Mouse (Mus musculus): ENCODE measurements around the gene Uox. TPM values are rescaled to one million over a fixed set of nuclear protein-coding genes. Genes with fewer than 3 reads are reported as not detected.

The Uox gene
- polyA plus RNA-seq, 1 experiment from 2014 or later = not detected

DNA sequence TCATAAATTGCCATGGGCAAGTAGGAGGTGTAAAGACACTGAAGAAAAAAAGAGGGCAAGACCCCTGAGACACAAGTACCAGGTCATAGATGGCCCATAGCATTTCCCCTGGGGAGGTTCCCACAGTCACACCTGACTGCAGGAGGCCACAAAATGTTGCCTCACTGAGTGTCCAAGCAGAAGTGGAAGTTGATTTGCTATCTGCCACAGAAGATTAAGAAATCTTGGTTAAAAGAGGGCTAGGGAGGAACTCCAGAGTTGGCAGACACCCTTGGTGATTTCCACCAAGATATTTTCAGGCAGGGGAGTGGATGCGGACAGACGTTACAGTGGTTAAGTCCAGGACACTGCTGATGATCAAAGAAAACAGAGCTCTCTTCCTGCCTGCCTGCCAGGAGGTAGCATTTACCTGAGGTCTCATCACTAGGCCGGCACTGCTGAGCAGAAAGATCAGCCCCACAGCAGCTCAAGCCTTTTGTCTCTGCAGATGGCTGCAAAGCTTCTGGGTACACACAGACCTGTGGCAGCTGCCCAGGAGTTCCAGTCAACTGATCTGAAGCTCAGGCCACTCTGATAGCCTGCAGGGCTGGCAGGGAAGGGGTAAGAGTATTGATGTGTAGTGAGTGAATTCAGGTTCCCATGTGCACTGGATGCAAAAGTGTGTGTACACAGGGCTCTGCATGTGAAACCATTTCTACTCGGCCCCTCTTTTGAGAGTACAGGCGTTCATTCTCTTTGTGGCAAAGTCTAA, 46.5 kb downstream of the Uox start:
- no peaks in the 10 kb centered on the region for H3K36me3 ChIP-seq (replicated peaks)
- DNase-seq (ENCODE audit: low spot score) = no peak
- H3K4me1 ChIP-seq = no peaks in the 10 kb centered on the region
- H3K27me3 ChIP-seq (replicated peaks; ENCODE audit: low read depth, poor library complexity, severe bottlenecking) = no peaks in the 10 kb centered on the region
- no peaks in the 10 kb centered on the region for H3K9me3 ChIP-seq
- 80% methylated on average over 5 of the region's 5 CpGs for WGBS
- H3K27ac ChIP-seq (replicated peaks) = no peak overlapping the region
- H3K4me3 ChIP-seq = no peak overlapping the region

DNA sequence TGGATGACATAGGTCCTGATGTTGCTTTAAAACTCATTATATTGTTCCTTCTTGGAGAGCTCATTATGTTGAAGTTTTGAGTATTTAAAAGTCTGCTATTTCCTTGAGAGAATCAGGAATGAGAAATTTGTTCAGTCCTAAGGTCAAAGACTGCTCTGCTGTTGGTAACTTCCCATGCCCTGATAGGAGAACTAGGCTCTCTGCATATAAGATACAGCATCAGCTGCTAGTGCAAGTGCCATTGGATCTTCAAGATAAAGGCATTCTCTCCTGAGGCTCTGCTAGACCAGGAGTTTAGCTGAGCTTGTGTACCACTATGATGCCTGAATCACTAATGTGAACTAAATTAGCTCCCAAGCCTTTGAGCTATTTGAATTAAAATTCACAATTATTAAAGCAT, 47.7 kb downstream of the Uox start:
- DNase-seq (ENCODE audit: low spot score) = no peak
- Histone ChIP-seq H3K36me3 (replicated peaks) (no peaks in the 10 kb centered on the region), H3K9me3 (no peaks in the 10 kb centered on the region), H3K4me3 (no peak overlapping the region), H3K27ac (replicated peaks) (no peak overlapping the region), H3K4me1 (no peaks in the 10 kb centered on the region), H3K27me3 (replicated peaks; ENCODE audit: low read depth, poor library complexity, severe bottlenecking) (no peaks in the 10 kb centered on the region)

DNA sequence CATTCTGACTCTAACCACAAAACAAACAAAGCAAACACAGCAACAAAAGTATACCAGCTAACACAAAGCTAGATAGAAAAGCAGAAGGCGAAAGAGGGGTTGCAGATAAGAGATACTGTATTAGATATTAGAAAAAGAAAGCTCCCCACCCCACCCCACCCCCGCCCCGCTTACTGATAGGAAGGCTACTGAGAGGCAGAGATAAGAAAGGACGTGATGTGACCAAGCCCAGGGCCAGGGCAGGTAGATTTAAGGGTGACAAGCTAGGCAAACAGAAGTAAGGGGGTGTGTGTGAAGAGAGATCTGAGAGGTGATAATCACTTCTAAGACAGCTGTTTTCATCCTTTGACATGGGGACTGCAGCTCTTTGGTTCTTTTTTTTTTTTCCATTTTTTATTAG, 48.1 kb downstream of the Uox start:
- DNase-seq (ENCODE audit: low spot score) = no peak
- H3K27me3 ChIP-seq (replicated peaks; ENCODE audit: low read depth, poor library complexity, severe bottlenecking) = no peaks in the 10 kb centered on the region
- no peaks in the 10 kb centered on the region for H3K4me1 ChIP-seq
- no peak overlapping the region for H3K27ac ChIP-seq (replicated peaks)
- no peaks in the 10 kb centered on the region for H3K36me3 ChIP-seq (replicated peaks)
- WGBS = 83% methylated on average over 4 of the region's 4 CpGs
- no peaks in the 10 kb centered on the region for H3K9me3 ChIP-seq
- no peak overlapping the region for H3K4me3 ChIP-seq

DNA sequence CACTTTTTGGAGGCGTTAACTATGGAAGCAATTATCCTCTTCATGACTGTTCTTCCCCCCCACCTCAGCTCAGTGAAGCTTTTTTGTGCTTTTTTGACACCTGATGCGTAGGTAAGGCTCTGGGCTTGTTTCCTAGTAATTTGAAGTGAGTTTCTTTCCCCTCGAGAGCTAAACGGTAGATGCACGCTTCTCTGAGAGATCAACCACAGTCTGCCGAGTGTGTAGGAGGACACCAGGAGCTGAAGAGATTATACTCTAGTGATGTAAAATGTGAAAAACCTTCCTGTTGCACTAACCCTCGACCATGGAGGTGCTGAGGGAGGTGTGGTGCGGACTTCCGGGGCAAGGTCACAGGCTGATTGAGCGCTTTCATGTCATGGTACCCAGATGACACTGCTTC, 49.9 kb downstream of the Uox start:
- Histone ChIP-seq H3K4me3 (no peak overlapping the region), H3K27ac (replicated peaks) (no peak overlapping the region), H3K36me3 (replicated peaks) (no peaks in the 10 kb centered on the region), H3K27me3 (replicated peaks; ENCODE audit: low read depth, poor library complexity, severe bottlenecking) (no peaks in the 10 kb centered on the region), H3K4me1 (no peaks in the 10 kb centered on the region), H3K9me3 (no peaks in the 10 kb centered on the region)
- DNase-seq (ENCODE audit: low spot score) = no peak
- WGBS = 88% methylated on average over 10 of the region's 10 CpGs

DNA sequence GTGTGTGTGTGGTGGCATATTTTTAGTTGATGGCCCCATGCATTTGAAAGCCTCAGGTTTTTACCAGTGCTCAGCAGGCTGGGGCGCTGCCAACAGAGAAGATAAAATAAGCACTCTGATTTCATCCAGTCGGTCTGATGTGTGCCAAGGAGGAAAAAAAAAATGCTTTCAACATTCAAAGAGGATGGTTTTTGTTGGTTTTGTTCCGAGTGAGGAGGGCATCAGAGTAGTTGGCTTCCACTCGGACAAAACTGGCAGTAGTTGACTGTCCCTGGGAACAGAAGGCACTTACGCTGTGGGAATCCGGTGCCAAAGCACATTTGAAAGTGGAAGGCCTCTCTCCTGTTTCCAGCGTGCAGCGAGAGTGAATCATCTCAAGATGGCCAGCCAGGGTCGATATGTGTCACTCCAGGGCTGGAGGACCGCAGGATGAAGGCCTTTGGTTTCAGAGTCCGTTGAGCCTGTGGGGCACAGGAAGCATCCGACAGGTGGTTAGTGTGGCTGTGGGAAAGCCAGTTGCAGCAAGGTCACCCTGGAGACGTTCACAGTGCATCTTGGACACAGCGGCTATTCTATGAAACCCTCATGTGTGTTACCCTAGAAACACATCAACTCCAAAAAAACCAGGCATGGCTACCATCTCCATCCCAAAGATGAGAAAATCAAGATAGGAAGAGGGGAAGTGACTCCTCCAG, 50.5 kb downstream of the Uox start:
- Histone ChIP-seq H3K4me1 (no peaks in the 10 kb centered on the region), H3K36me3 (replicated peaks) (no peaks in the 10 kb centered on the region), H3K4me3 (no peak overlapping the region), H3K9me3 (no peaks in the 10 kb centered on the region), H3K27me3 (replicated peaks; ENCODE audit: low read depth, poor library complexity, severe bottlenecking) (no peaks in the 10 kb centered on the region), H3K27ac (replicated peaks) (no peak overlapping the region)
- DNase-seq (ENCODE audit: low spot score) = no peak
- WGBS = 89% methylated on average over 14 of the region's 14 CpGs

DNA sequence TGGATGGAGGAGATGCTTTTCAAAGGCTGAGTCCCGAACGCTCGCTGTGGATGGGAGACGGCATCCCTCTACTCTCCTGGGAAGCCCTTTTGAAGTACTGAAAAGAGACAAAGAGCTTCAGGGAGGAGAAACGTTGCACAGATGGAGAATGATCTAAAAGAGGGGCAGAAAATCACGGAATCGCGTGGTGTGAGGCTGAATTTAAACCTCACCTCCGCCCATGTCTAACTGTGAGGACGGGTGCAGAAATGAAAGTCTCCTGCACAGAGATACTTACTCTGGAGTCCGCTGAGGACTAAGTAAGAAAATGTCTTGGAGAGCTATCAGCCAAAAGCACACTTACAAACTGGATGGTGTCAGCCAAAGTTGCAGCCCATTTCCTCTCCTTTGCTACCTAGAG, 51.7 kb downstream of the Uox start:
- Histone ChIP-seq H3K27me3 (replicated peaks; ENCODE audit: low read depth, poor library complexity, severe bottlenecking) (no peaks in the 10 kb centered on the region), H3K27ac (replicated peaks) (no peak overlapping the region), H3K4me3 (no peak overlapping the region), H3K9me3 (no peaks in the 10 kb centered on the region), H3K36me3 (replicated peaks) (no peaks in the 10 kb centered on the region), H3K4me1 (no peaks in the 10 kb centered on the region)
- WGBS = 84% methylated on average over 11 of the region's 11 CpGs
- DNase-seq (ENCODE audit: low spot score) = no peak

DNA sequence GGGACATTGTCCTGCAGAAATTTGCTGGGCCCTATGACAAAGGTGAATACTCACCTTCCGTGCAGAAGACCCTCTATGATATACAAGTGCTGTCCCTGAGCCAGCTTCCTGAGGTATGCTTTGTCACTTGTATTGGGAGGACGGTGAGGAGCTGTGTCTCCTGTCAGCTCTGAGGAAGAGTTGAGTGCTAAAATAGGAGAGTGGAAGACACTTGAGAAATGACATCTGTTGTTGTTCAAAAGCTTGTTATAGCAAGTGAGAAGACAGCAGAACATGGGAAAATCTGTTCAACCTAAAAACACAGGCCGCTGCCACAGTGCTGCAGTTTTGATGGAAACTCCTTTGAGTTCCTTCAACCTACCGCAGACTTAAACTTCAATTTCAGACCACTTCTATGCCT, 55.5 kb downstream of the Uox start:
- Histone ChIP-seq H3K9me3 (no peaks in the 10 kb centered on the region), H3K27me3 (replicated peaks; ENCODE audit: low read depth, poor library complexity, severe bottlenecking) (no peaks in the 10 kb centered on the region), H3K36me3 (replicated peaks) (no peaks in the 10 kb centered on the region), H3K27ac (replicated peaks) (no peak overlapping the region), H3K4me1 (peaks cover 9% of the 10 kb centered on the region; the same call in 1 of the 2 replicates), H3K4me3 (no peak overlapping the region)
- 92% methylated on average over 4 of the region's 4 CpGs for WGBS
- DNase-seq (ENCODE audit: low spot score) = no peak

DNA sequence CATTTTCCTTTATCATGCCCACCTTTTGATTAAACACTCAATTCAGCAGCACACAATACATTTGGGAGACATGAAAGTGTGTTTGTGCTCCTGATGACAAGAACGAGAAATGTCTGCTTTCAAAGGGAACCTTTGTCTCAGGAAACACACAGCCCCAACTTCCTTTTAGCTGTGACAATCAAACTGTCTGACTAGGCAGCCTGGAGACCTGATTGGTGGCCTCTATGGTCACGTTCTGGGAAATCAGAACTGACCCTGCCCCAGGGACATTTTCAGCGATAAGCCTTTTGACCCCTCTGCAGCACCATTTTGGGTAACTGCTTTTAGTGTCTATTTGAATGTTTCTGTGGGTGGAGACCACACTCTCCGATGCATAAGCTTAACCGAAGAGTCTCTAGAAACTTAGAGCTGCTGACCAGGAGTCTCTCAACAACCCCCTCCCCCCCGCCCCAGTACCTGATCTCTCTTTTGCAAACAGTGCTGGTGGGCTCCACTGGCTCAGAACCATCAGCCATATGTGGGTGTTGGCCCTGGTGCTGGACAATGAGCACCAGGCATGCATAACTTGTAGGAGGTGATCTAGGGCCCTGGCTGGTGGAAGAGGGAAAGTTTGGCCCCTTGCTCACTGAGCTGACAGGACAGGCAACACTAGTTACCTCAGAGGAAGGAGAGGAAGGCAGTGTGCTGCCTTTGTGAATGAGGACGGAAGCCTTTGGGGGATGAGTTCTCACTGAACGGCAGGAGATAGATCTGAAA, 58.2 kb downstream of the Uox start:
- Histone ChIP-seq H3K4me1 (peaks cover 9% of the 10 kb centered on the region; the same call in 1 of the 2 replicates), H3K27me3 (replicated peaks; ENCODE audit: low read depth, poor library complexity, severe bottlenecking) (no peaks in the 10 kb centered on the region), H3K27ac (replicated peaks) (peak overlapping the region; percentile 19; the same call in 1 of the 2 replicates), H3K36me3 (replicated peaks) (no peaks in the 10 kb centered on the region), H3K9me3 (no peaks in the 10 kb centered on the region), H3K4me3 (no peak overlapping the region)
- WGBS = 62% methylated on average over 8 of the region's 8 CpGs
- DNase-seq (ENCODE audit: low spot score) = no peak

DNA sequence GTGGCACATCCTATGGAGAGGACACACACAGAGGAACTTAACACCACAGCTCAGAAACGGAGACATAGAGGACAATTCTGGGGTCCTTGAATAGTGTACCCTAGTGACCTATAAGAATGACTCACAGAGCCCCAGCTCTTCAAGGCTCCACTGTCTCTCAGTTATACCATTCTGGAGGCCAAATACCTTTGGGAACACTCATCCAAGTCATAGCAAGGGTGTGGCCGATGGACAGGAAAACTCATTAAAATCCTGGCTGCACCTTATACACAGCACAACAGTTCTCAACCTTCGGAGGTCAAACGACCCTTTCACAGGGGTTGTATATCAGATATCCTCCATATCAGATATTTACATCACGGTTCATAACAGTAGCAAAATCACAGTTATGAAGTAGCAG, 62.3 kb downstream of the Uox start:
- peaks cover 9% of the 10 kb centered on the region; the same call in 1 of the 2 replicates for H3K4me1 ChIP-seq
- WGBS = 88% methylated on average over 5 of the region's 5 CpGs

DNA sequence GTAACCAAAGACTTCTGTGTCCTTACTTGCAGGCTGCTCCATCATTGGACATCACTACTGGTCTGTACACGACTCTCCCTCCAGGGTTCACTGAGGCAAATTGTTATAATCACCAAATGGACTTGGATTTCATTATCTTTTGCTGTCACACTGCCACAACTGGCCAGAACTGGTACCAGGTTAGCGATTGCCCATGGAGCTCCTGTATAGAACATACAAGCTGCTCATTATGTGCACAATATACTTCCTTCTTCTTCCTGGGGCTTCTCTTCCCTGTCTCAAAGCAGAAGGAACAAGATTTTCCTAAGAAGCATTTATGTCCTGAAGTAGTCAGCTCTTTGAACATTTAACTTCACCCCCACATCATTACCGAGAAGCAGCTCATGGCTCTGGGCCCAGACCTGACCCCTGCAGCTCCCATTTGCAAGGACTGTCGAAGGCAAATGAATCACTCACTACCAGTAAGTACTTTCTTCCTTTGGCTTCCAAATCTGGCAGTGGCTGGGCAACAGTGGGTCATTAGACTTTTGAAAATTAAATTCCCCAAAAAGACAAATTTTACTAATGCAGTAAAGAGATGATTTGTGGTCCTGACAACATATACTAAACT, 71.7 kb downstream of the Uox start:
- DNase-seq (ENCODE audit: low spot score) = no peak
- 64% methylated on average over 4 of the region's 4 CpGs for WGBS
- Histone ChIP-seq H3K4me3 (no peak overlapping the region), H3K27me3 (replicated peaks; ENCODE audit: low read depth, poor library complexity, severe bottlenecking) (no peaks in the 10 kb centered on the region), H3K36me3 (replicated peaks) (no peaks in the 10 kb centered on the region), H3K9me3 (no peaks in the 10 kb centered on the region), H3K4me1 (no peaks in the 10 kb centered on the region; the same call in 1 of the 2 replicates), H3K27ac (replicated peaks) (no peak overlapping the region)

More for the DNA sequence above, 62.3 kb downstream of the Uox start:
- Histone ChIP-seq H3K27me3 (replicated peaks; ENCODE audit: low read depth, poor library complexity, severe bottlenecking) (no peaks in the 10 kb centered on the region), H3K36me3 (replicated peaks) (no peaks in the 10 kb centered on the region), H3K9me3 (no peaks in the 10 kb centered on the region), H3K4me3 (no peak overlapping the region), H3K27ac (replicated peaks) (no peak overlapping the region)
- no peak for DNase-seq (ENCODE audit: low spot score)

DNA sequence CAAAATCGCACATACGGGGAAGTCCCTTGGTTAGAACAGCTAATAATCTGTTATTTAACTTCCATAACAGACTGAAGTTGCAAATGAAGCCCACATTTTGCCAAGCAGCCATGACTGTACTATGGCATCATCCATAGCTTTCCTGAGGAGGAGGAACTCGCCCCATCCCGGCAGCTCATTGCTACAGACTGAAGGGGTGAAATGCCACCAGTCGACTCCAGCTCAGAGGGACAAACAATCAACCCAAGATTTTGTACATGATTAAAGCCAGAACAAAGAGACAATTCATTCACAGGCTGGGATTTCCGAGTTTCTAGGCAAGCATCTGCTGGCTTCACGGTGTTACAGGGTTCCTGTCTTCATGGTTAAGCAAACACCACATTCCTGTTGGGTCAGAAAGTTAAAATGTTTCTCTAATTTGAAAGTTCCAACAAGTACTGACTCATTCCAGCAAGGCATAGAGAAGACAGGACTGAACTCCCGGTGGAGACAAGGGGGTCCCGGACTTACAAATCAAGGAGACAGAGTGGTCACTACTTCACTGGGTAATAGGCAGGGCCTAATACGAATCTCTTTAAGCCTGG, 79.2 kb downstream of the Uox start:
- H3K4me1 ChIP-seq = 0 out of 2 replicates have a peak, but pooled peaks cover 4% of the 10 kb centered on the region
- H3K36me3 ChIP-seq (replicated peaks) = no peaks in the 10 kb centered on the region
- DNase-seq (ENCODE audit: low spot score) = no peak
- 59% methylated on average over 10 of the region's 10 CpGs for WGBS
- no peaks in the 10 kb centered on the region for H3K9me3 ChIP-seq
- no peaks in the 10 kb centered on the region for H3K27me3 ChIP-seq (replicated peaks; ENCODE audit: low read depth, poor library complexity, severe bottlenecking)
- H3K4me3 ChIP-seq = no peak overlapping the region
- H3K27ac ChIP-seq (replicated peaks) = no peak overlapping the region

DNA sequence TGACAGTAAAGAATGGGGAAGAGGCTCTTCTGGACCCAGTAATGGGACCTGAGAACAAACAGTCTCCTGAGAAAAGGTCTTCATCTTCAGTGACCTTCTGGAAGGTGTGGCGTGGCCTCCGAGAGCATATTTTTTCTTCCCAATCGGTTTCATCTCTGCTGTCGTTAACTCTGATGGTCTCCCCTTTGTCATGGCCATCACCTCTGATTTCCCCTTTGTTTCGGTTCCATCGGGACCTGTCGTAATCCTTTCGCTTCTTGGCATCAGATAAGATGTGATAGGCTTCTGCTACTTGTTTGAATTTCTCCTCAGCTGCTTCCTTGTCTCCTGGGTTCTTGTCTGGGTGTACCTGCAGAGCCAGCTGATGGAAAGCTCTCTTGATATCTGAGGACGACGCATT, 80.5 kb downstream of the Uox start:
- Histone ChIP-seq H3K4me1 (peaks cover 11% of the 10 kb centered on the region; the same call in 1 of the 2 replicates), H3K4me3 (no peak overlapping the region), H3K9me3 (no peaks in the 10 kb centered on the region), H3K27me3 (replicated peaks; ENCODE audit: low read depth, poor library complexity, severe bottlenecking) (no peaks in the 10 kb centered on the region), H3K36me3 (replicated peaks) (no peaks in the 10 kb centered on the region), H3K27ac (replicated peaks) (no peak overlapping the region)
- no peak for DNase-seq (ENCODE audit: low spot score)
- WGBS = 92% methylated on average over 10 of the region's 10 CpGs
